Mouse (Mus musculus) lung, adult 2 months (tissue): ENCODE data around the gene Echdc3. TPM values are rescaled to one million over a fixed set of nuclear protein-coding genes. Genes with fewer than 3 reads are reported as not detected.
A peak's percentile ranks its signal among the peaks of the same experiment; 100 is the strongest.

Experiments used
- DNase-seq: peaks from one replicate; pipeline ENCODE4 v3.0.0; 2022
- H3K4me1 ChIP-seq: fragments of 200-500 bp; 2 replicates; pipeline ENCODE4 v1.6.1; 2011; ENCODE audit warnings: low read length; ENCODE audit not compliant: control insufficient read depth, insufficient read depth
- H3K4me3 ChIP-seq: fragments of 200-500 bp; replicated peaks from 2 replicates; pipeline ENCODE3; 2011; ENCODE audit warnings: low read depth, mild to moderate bottlenecking, control low read depth, low read length; ENCODE audit errors: extremely low read depth
- CTCF ChIP-seq: fragments of 200-500 bp; IDR thresholded peaks from 2 replicates; pipeline ENCODE4 v1.5.1; 2011; ENCODE audit warnings: mild to moderate bottlenecking, low read length, control low read depth; ENCODE audit not compliant: insufficient read depth
- POLR2A ChIP-seq: fragments of 200-500 bp; IDR thresholded peaks from 2 replicates; pipeline ENCODE4 v1.6.1; 2011; ENCODE audit warnings: low read depth, mild to moderate bottlenecking, control low read depth, low read length, borderline replicate concordance; ENCODE audit errors: extremely low read depth
- WGBS: fragments of 180-500 bp; shearing (Covaris S2); methylation state at CpG from one replicate; pipeline ENCODE4 v1.1.7; 2018; 5-methylcytosine and 5-hydroxymethylcytosine counted together
- polyA plus RNA-seq: library from polyadenylated mRNA; depleted of rRNA; stranded (reverse); fragments of >200 nt; gene quantifications from 2 replicates; pipeline ENCODE4 v1.2.3, GENCODE M21; 2012

Echdc3 gene
- polyA plus RNA-seq, 1 experiment: 12.8 TPM

GRCm38 (mm10) chr2:6227059-6227445 lies 14.2 kb upstream of the Echdc3 start:
- WGBS: 67% methylated on average over 7 of the region's 7 CpGs
- TF ChIP-seq CTCF (no peak), POLR2A (no peak)
- DNase-seq: no peak

GRCm38 (mm10) chr2:6226361-6227058 lies 13.7 kb upstream of the Echdc3 start:
- 50% methylated on average over 10 of the region's 10 CpGs for WGBS
- Histone ChIP-seq H3K4me3 (no peak overlapping the region), H3K4me1 (peaks cover 2% of the 10 kb centered on the region; the same call in 1 of the 2 replicates)
- no peak for DNase-seq
- TF ChIP-seq POLR2A (no peak), CTCF (no peak)

More at GRCm38 (mm10) chr2:6227059-6227445, 14.2 kb upstream of the Echdc3 start:
- Histone ChIP-seq H3K4me3 (no peak overlapping the region), H3K4me1 (peaks cover 2% of the 10 kb centered on the region; the same call in 1 of the 2 replicates)

GRCm38 (mm10) chr2:6220141-6220805 lies 7.4 kb upstream of the Echdc3 start:
- 9% methylated on average over 4 of the region's 4 CpGs for WGBS
- Histone ChIP-seq H3K4me1 (peaks cover 2% of the 10 kb centered on the region; the same call in 1 of the 2 replicates), H3K4me3 (no peak overlapping the region)
- DNase-seq: peak; percentile 81
- no peak for TF ChIP-seq POLR2A
- peak; percentile 66 for TF ChIP-seq CTCF

GRCm38 (mm10) chr2:6212327-6212723 lies 508 bp downstream of the Echdc3 start:
- Histone ChIP-seq H3K4me1 (peaks cover 2% of the 10 kb centered on the region; the same call in 1 of the 2 replicates), H3K4me3 (peak overlapping the region; percentile 44)
- no peak for DNase-seq
- TF ChIP-seq POLR2A (no peak), CTCF (no peak)
- WGBS: 41% methylated on average over 9 of the region's 9 CpGs

- TF ChIP-seq CTCF: no peak
- TF ChIP-seq POLR2A: no peak
- peaks cover 2% of the 10 kb centered on the region; the same call in 1 of the 2 replicates for H3K4me1 ChIP-seq
- H3K4me3 ChIP-seq: no peak overlapping the region
- 93% methylated on average over 6 of the region's 6 CpGs for WGBS
- no peak for DNase-seq
Measured at GRCm38 (mm10) chr2:6210840-6211239, 2.0 kb downstream of the Echdc3 start.

GRCm38 (mm10) chr2:6209746-6210145 lies 3.1 kb downstream of the Echdc3 start:
- DNase-seq: no peak
- TF ChIP-seq CTCF (no peak), POLR2A (no peak)
- no peak overlapping the region for H3K4me3 ChIP-seq
- H3K4me1 ChIP-seq: peaks cover 2% of the 10 kb centered on the region; the same call in 1 of the 2 replicates
- 75% methylated on average over 3 of the region's 3 CpGs for WGBS

- no peak for DNase-seq
- H3K4me1 ChIP-seq: peaks cover 2% of the 10 kb centered on the region; the same call in 1 of the 2 replicates
- 50% methylated on average over 11 of the region's 11 CpGs for WGBS
Measured at GRCm38 (mm10) chr2:6209116-6209515, 3.7 kb downstream of the Echdc3 start.

GRCm38 (mm10) chr2:6207736-6208135 lies 5.1 kb downstream of the Echdc3 start:
- TF ChIP-seq CTCF (no peak), POLR2A (no peak)
- Histone ChIP-seq H3K4me3 (no peak overlapping the region), H3K4me1 (peaks cover 2% of the 10 kb centered on the region; the same call in 1 of the 2 replicates)
- 82% methylated on average over 2 of the region's 2 CpGs for WGBS
- no peak for DNase-seq

More at GRCm38 (mm10) chr2:6209116-6209515, 3.7 kb downstream of the Echdc3 start:
- TF ChIP-seq POLR2A: no peak
- no peak overlapping the region for H3K4me3 ChIP-seq

- TF ChIP-seq POLR2A: no peak
- TF ChIP-seq CTCF: no peak
- Histone ChIP-seq H3K4me3 (no peak overlapping the region), H3K4me1 (no peaks in the 10 kb centered on the region; the same call in 1 of the 2 replicates)
- WGBS: 42% methylated on average over 10 of the region's 10 CpGs
- DNase-seq: no peak
Measured at GRCm38 (mm10) chr2:6196363-6196973, 16.4 kb downstream of the Echdc3 start.
